Mouse (Mus musculus) forelimb bud, embryonic 11.5 days (tissue): ENCODE results near the gene Trabd2b.

Source experiments
- DNase-seq: peaks from one replicate; pipeline ENCODE4 v3.0.0-alpha.2; 2012; ENCODE audit warnings: low read depth, low spot score

Trabd2b gene

DNA sequence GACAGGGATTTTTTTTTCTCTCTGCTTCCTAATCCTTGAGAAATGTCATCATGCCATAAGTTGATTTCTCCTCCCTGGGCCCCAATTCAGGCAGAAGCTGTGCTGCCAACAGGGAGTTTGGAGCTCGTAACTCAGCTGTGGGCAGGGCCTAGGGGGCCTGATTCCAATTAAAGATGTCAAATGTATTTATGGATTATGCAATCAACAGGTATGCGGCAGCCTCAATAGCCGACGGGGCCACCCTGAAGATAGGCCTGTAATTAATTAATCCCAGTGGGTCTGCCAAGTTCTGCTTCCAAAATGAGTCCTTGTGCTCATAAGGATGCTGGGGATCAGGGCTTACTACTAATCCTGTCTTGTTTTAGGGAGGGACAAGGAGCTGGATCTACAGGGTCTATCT lies 135.6 kb downstream of the Trabd2b start:
- DNase-seq, result no peak

DNA sequence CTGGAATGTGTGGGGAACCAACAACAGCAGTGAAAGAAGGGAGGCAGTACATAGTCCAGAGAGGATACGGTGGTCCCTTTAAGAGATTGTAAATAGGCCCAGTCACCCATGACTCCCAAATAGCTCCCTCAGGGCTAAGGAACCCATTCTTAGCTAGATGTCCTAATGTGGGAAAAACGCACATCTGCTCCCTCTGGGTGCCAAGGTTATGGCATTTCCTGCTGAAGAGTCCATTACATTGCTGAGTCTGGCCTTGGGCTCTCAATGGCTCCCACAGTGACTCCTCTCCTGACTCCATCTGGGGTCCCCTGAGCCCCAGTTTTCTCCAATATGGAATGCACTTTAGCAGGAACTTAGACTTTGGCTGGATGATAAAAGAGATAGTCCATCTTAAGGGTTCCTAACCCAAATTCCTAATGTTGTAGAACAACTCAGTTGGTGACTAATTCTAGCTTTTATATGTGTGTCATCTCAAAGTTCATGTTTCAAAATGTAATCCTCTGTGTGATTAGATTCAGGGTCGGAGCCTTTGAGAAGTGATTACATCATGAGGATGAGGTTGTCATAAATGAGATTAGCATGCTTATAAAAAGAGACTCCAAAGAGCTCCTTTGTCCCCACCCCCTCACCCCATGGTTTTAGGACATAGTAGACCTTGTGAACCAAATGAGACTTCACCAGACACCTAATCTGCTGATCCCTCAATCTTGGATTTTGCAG lies 139.1 kb downstream of the Trabd2b start:
- DNase-seq, result no peak

DNA sequence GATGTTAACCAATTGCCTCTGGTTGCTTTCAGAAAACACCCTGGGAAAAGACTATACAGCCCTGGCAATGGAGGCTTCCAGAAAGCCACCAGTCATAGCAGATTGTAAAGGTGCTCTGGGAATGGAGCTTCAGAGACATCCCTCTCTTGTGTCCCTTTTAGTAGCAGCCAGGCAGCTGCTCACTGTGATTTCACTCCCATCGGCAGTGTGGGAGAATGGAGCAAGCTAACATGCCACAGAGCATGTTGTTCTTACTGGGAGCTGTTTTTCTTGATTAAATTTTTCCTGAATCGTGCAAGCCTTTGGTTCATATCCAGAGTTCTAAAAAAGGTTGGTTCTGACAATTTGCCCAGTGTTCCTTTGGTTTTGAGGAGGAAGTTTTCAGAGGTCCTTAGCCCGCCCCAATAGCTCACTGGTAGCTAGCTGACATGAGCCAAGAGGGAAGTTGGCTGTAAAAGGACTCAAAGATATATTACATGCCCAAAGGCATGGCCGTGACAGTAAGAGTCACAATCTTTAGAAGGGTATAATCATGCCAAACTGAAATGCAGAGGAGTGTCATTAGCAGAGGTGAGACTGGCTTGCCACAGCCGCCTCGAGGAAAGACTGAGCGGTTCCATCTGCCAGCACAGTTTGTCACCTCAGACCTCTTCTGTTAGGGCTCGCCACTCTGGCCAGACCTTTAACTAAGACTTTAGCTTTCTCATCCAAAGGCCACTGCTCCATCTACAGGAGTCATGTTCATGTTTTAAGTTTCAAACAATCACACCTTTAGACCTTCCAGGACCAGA lies 141.3 kb downstream of the Trabd2b start:
- no peak for DNase-seq

- no peak for DNase-seq
Measured at GRCm38 (mm10) chr4:114549487-114549886, 143.0 kb downstream of the Trabd2b start.

DNA sequence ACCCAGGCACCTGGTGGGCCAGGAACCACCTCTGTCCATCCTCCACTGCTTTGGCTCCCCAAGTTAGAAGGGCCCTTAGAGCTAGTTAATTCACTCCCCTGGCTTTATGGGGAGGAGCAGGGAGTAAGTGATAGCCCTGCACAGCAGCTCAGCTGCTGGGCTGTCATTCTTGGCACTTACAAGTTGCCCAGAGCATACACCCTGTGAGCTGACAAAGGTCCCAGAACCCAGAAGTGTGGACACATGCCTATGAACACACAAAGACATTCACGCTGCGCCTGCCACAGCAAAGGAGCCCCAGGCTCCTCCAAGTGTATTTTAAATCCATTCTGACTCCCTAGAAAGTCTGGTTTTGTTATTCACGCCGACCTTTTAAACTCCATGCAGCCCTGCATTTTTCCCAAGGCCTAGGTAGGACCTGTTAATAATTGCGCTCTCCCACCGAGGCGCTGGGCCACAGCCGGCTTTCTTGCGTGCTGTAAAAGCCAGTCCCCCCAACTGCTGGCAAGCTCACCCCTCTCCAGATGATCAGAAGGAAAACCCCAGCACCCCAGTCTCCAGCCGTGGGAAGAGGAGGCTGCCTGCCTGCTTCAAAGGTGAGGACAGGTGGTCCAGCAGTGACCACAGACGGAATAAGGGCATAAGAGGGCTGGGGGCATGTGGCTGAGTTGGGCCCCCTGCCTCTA lies 144.1 kb downstream of the Trabd2b start:
- no peak for DNase-seq

GRCm38 (mm10) chr4:114556880-114557279 lies 150.4 kb downstream of the Trabd2b start:
- DNase-seq, result peak; percentile 43

DNA sequence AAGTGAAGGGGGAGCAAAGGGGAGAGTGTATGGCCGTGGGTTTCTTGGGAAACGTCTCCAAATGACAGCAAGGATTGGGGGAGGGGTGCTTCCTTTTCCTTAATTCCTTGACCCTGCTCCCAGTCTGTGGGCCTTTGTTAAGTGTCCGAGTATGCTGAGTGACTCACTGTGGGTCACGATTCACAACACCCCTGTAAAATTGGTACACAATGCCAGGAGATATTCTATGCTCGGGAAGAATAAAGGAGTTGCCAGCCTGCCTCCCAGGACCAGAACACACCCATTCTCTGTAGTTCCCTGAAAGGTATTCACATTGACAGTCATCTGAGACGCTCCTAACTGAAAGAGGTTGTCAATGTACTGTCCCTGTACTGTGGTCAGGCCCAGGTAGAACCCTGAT lies 151.2 kb downstream of the Trabd2b start:
- no peak for DNase-seq

- no peak for DNase-seq
Measured at GRCm38 (mm10) chr4:114558487-114558886, 152.0 kb downstream of the Trabd2b start.

DNA sequence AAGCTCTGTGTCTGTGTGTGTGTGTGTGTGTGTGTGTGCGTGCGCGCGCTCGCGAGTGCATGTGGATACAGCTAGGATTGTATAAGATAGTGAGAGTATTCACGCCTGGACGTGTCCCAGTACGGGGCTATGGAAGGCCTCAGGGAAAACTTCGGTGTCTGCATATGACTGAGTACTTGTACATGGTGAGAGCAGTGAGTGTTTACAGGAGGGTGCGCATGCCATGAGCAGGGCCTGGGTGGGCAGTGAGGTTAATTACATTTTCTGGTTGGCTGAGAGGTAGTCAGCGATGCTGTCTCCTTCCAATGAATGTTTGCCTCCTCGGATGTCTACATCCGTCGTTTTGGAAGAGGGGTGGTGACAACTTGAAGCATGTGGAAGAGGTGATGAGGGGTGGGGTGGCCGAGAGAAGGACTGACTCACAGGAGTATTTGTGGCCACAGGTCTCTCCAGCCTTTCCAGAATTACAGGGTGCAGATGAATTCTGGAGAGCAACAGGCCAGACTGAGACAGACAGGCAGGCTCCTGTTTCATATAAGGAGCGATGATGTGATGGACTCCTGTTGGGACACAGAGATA lies 154.2 kb downstream of the Trabd2b start:
- no peak for DNase-seq

DNA sequence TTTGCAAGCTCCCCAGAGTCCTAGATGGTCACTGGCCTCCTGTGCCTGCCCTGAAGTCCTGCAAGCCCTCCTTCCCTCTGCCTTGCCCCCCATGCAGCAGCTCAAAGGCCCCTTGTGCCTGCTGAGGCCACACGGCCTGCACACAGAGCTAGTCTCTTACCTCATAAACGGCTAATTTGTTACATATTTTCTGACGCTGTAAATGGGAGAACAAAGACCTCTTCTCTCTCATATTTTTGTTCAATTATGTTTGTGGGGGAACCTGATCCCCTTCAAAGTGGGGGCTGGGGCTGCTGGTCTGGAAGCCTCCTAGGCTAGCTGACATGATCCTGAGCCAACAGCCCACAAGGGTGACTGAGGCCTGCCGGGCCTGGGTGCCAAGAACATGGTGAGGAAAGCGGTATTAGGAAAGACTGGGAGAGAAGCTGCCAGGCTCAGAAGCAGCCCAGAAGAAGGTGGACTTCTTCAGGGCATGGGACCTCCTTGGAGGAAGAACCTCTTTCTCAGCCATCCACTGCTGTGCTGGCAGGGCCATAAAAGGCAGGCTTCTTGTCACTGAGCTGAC lies 157.7 kb downstream of the Trabd2b start:
- peak; percentile 59 for DNase-seq

DNA sequence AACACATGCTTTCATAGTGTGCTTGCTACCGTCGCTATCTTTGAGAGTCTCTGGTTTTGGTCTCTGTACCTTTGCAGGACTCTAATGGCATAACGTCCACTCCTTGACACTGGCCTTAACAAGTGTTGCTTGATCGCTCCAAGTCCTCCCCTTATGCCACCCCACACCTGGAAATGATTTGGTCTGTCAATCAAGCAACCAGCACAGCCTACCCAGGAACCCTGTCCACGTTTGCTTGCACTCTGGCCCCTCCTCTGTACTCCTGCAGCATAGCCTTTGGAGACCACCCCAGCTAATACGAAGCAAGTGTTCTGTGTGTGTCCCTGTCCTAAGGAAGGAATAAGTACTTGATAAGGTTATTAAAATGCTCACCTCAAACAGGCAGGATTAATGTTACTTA lies 161.1 kb downstream of the Trabd2b start:
- DNase-seq, result peak; percentile 76

DNA sequence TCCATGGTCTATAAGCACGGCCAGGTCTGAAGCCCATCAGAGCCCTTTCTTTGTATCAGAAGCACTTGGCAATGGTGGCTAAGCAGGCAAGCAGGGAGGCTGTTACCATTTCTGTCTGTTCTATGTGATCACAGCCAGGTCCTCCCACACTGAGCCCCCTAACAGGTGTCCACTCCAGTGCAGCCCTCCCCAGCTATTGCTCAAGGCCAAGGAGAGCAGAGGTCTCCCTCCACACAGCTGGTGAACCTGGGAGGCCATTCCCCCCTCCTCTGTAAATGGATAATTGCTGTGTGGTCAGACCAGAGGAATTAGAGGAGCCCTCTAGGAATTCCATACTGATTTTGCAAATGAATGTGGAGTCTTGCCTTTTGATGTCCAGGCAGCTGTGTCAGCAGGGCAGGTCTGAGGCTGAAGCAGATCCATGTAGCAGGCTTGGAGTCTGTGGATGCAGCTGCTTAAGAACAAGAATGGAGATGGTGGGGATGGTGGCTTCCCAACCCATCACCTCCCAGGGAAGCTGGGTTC lies 161.6 kb downstream of the Trabd2b start:
- no peak for DNase-seq

DNA sequence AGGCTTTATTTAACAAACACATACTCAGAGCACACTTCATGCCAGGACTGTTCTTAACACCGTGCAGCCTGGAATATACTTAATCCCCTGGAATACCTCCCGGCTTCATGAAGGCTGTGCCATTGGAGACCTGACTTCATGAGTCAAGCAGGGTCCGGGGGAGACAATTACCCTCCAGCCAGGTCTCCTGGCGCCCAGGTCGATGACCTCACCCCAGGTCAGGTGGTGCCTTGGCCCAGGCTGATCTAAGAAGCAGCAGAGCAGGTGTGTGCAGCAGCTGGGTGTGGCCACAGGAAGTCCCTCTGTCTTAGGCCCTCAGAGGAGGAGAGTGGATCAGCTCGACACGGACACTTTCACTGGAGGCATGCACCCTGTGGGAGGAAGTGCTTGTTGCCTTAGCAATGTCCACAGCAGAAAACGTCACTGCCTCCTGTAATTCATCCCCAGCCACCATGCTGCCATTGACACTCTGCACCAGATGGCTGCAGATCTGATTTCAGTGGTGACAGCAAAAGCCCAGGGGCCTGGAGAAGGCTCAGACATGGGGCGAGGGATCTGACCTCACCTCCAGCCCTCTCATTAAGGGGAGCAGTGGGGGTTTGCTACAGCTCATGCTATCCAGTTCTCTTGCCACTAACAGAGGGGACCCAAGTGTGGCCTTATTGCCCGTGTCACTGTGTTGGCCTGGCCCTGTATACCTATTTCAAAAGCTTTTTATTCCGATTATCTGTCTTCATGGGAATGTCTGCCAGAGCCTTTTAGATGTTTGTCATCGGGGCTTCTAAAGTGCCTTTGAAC lies 171.8 kb downstream of the Trabd2b start:
- DNase-seq, result peak; percentile 66

DNA sequence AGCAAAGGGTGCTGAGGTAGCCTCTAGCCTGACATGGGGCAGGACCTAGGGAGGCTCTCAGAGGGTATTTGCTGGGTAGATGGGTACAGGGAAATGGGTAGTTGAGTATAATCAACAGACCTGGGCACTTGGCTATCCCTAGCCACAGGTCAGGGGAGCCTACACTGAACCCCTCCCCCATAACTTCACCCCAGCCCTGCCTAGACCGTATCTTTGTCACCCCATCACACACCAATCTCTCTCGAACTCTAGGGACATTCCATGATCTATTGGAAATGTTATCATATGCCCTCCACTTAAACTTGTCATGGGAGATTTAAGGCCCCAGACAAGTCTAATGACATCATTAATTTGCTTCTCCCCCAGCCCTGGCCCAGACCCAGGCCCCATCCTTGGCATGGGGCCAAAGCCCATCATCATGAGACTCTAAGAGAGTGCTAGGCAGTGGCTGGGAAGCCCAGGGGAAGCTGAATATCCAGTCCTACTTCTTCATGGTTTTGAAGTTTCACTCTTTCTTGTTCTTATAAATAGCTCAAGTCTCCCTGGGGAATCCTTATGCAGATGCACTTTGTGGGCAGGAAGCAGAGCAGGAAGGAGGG lies 177.1 kb downstream of the Trabd2b start:
- DNase-seq, result no peak

GRCm38 (mm10) chr4:114584686-114585085 lies 178.2 kb downstream of the Trabd2b start:
- DNase-seq, result no peak

DNA sequence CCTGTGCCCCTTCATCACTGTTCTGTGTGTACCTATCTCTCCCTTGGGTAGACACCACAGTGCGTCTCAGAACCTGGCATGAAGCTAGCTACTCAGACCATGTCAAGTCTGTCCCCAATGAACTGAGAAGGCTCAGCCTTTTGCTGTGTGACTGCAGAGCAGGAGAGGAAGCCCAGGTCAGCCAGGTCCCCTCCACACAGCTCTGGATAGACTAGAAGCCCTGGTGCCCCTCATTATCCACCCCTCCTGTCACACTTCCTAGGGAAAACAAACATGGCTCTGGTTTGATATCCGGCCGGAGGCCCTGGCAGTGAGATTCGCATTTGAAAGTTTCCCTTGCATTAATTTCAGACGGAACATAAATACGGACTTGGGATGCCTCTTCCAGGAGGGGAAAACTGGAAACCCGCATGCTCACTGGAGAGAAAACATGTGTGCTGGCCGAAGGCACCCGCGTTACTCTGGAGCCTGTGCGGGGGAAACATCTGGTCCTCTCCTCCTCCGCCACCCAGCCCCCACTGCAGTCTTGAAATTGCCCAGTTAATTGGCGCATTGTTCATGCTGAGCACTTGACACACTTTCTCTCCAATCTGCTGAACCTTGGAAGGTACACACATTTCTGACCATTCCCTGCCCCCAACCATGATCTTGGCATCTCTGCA lies 187.2 kb downstream of the Trabd2b start:
- DNase-seq, result peak; percentile 75

DNA sequence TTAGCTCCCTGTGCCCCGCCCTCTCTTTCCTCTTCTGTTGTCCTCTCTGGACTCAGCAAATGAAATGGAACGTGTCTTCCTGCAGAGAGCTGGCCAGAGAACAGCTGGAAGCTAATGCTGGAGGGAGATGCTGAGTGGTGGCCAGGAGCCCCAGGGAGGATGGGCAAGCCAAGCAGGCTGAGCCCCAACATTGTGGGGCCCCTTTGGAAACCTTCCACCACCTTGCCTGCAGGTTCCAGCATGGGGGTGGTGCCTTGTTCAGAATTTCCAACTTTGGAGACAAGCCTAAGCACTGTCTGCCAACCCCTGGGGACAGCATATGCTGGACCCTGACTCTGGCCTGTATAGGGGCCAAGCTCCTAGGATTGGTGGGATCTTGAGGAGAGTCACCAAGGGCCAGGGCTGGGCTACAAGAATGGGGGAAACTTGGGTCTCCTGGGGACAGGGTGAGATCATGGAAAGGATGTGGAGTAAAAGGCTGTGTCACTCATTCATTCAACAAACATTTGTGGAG lies 188.7 kb downstream of the Trabd2b start:
- no peak for DNase-seq

DNA sequence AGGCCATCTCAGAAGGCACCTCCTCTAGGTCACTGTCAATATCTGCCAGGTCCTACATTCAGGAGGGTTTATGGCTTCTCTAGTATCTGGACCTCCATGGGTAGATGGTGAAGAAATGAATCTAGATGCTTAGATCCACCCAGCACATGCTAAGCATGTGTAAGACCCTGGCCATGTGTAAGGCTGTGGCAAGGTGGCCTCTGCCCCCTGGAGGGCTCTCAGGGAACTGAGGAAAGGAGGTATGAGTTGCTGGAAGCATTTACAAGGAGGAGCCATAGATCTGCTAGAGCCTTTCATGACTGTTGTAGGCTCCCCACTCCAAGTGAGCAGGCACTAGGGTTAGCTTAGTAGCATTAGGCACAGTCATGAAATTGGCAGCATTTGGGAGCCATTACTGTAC lies 192.6 kb downstream of the Trabd2b start:
- DNase-seq, result peak; percentile 65

- DNase-seq, result no peak
Measured at GRCm38 (mm10) chr4:114601201-114602009, 194.9 kb downstream of the Trabd2b start.
